Mouse (Mus musculus): ENCODE data around the gene Ccdc92. TPM values are rescaled to one million over a fixed set of nuclear protein-coding genes. Genes with fewer than 3 reads are reported as not detected.

Gene Ccdc92
- total RNA-seq, 2 experiments from 2014 or later, result 0.30 to 0.45 TPM

- DNase-seq (ENCODE audit: low spot score), result no peak
Observed at GRCm38 (mm10) chr5:124860013-124860412, 2.2 kb downstream of the Ccdc92 start.

GRCm38 (mm10) chr5:124854202-124854601 lies 8.0 kb downstream of the Ccdc92 start:
- no peak for DNase-seq (ENCODE audit: low spot score)

- no peak for DNase-seq (ENCODE audit: low spot score)
Observed at GRCm38 (mm10) chr5:124853079-124853478, 9.1 kb downstream of the Ccdc92 start.

GRCm38 (mm10) chr5:124852294-124852693 lies 9.9 kb downstream of the Ccdc92 start:
- DNase-seq (ENCODE audit: low spot score), result no peak

GRCm38 (mm10) chr5:124851572-124851971 lies 10.7 kb downstream of the Ccdc92 start:
- DNase-seq (ENCODE audit: low spot score), result no peak

GRCm38 (mm10) chr5:124848994-124849393 lies 13.2 kb downstream of the Ccdc92 start:
- no peak for DNase-seq (ENCODE audit: low spot score)

- DNase-seq (ENCODE audit: low spot score), result no peak
Observed at GRCm38 (mm10) chr5:124847014-124847413, 15.2 kb downstream of the Ccdc92 start.

- no peak for DNase-seq (ENCODE audit: low spot score)
Observed at GRCm38 (mm10) chr5:124844929-124845328, 17.3 kb downstream of the Ccdc92 start.

- DNase-seq (ENCODE audit: low spot score), result peak; percentile 19
Observed at GRCm38 (mm10) chr5:124843386-124843785, 18.8 kb downstream of the Ccdc92 start.

- no peak for DNase-seq (ENCODE audit: low spot score)
Observed at GRCm38 (mm10) chr5:124840669-124841068, 21.6 kb downstream of the Ccdc92 start.

- no peak for DNase-seq (ENCODE audit: low spot score)
Observed at GRCm38 (mm10) chr5:124840202-124840601, 22.0 kb downstream of the Ccdc92 start.

- no peak for DNase-seq (ENCODE audit: low spot score)
Observed at GRCm38 (mm10) chr5:124836621-124837020, 25.6 kb downstream of the Ccdc92 start.

GRCm38 (mm10) chr5:124836075-124836474 lies 26.1 kb downstream of the Ccdc92 start:
- DNase-seq (ENCODE audit: low spot score), result no peak

- no peak for DNase-seq (ENCODE audit: low spot score)
Observed at GRCm38 (mm10) chr5:124835218-124835617, 27.0 kb downstream of the Ccdc92 start.

- no peak for DNase-seq (ENCODE audit: low spot score)
Observed at GRCm38 (mm10) chr5:124830331-124830730, 31.9 kb downstream of the Ccdc92 start.

- no peak for DNase-seq (ENCODE audit: low spot score)
Observed at GRCm38 (mm10) chr5:124822128-124822894, 39.9 kb downstream of the Ccdc92 start.

GRCm38 (mm10) chr5:124817050-124817449 lies 45.2 kb downstream of the Ccdc92 start:
- no peak for DNase-seq (ENCODE audit: low spot score)

GRCm38 (mm10) chr5:124814797-124815196 lies 47.4 kb downstream of the Ccdc92 start:
- no peak for DNase-seq (ENCODE audit: low spot score)

GRCm38 (mm10) chr5:124812466-124812865 lies 49.8 kb downstream of the Ccdc92 start:
- DNase-seq (ENCODE audit: low spot score), result no peak

- peak; percentile 56 for DNase-seq (ENCODE audit: low spot score)
Observed at GRCm38 (mm10) chr5:124809708-124810366, 52.4 kb downstream of the Ccdc92 start.

GRCm38 (mm10) chr5:124792112-124792511 lies 70.1 kb downstream of the Ccdc92 start:
- DNase-seq (ENCODE audit: low spot score), result no peak

GRCm38 (mm10) chr5:124785650-124786049 lies 76.6 kb downstream of the Ccdc92 start:
- no peak for DNase-seq (ENCODE audit: low spot score)

All from gastrocnemius, adult 18-20 months (tissue).